Mouse (Mus musculus): ENCODE data around the gene Ccdc40. TPM values are rescaled to one million over a fixed set of nuclear protein-coding genes. Genes with fewer than 3 reads are reported as not detected.

Gene Ccdc40
- 11.0 and 12.5 TPM in 2 replicates for polyA plus RNA-seq (2014; fragmentation: Nextera tagmentation; extraction: Ambion mirVana)

DNA sequence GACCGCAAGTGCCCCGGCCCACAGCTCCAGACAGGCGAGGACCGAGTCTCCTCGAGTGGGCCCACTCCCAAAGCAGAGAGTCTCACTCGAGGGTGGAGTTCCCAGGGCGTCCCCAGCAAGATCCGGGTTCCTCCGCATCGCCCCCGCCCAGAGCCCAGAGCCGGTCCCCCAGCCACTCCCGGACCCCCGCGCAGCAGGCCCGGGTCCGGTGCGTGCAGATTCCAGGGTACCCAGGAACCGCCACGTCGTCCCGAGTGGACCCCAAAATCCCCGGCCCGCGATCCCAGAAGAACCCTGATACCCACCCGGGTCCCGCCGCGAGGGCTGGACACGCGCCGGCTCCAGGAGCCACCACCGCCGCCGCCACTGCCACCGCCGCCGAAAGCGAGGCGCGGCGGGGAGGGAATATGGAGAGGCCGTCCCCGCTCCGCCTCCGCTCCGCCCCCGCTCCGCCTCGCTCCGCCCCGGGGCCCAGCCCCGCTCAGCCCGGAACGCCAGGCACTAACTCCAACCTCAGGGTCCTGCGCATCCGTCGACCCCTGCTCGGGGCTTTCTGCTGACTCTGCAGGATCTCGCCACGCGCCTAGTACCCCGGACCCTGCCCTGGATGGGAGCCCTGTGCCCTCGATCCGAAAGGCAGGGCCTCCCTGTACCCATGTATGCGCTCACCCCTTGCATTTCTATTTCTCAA is at the start of gene Ccdc40, which contains the start of gene Tbc1d16:
Ccdc40 (plus strand) TSS at position 482 of the 691 bp plus-strand sequence.
Tbc1d16 (minus strand) TSS at position 409 of the 691 bp plus-strand sequence.
- Histone ChIP-seq H3K4me1 (ENCODE audit: control insufficient read depth, insufficient read depth, low read length) (peaks cover 43% of the 10 kb centered on the region), H3K27ac (ENCODE audit: low read depth, low read length) (peak within 1 kb of the TSS; percentile 74; the same call in 1 of the 2 replicates), H3K9me3 (replicated peaks; ENCODE audit: control insufficient read depth, low read length) (no peaks in the 10 kb centered on the region), H3K9ac (ENCODE audit: low read length) (peak within 1 kb of the TSS; percentile 91), H3K27me3 (replicated peaks; ENCODE audit: control insufficient read depth, insufficient read depth, low read length) (no peaks in the 10 kb centered on the region), H3K4me2 (ENCODE audit: low read length) (peak within 1 kb of the TSS; percentile 100), H3K36me3 (ENCODE audit: control insufficient read depth, insufficient read depth, low read length) (no peaks in the 10 kb centered on the region), H3K4me3 (ENCODE audit: low read depth, low read length) (peak within 1 kb of the TSS; percentile 70)
- ATAC-seq (peak; percentile 93), DNase-seq (ENCODE audit: low spot score) (peak; percentile 84)
- WGBS: under 1% methylated on average over 39 of the region's 66 CpGs

DNA sequence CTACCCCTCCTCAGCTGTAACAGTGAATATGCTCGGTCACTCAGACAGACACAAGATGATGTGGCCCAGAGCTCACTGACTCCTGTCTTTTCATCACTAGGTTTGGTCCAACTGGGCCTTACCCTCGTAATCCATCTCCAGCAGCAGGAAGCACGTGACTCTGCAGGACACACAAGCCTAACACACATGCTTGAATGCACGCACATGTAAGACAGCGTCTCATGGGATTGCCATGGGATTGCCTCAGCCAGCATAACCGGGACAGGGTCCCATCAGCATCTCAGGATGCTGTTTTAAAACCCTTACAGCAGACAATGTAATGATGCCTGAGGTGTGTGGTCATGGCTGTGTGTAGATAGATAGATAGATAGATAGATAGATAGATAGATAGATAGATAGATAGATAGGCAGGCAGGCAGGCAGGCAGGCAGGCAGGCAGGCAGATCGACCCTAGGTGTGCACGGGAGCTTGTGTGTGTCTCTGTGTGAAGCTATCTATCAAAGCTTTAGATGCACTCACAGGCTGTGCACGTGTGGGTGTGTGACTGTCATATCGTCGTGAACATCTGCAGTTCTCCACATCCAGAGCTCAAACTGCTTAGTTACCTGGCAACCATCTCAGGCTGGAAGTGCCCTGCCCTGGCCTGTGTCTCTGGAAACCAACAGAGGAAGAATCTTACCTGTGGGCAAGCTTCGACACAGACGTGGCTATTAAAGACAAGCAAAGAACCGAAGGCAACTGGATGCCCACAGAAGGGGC is 47.4 kb upstream of the Ccdc40 start:
- Histone ChIP-seq H3K4me1 (ENCODE audit: control insufficient read depth, insufficient read depth, low read length) (peaks cover 19% of the 10 kb centered on the region), H3K9ac (ENCODE audit: low read length) (no peak overlapping the region), H3K4me3 (ENCODE audit: low read depth, low read length) (no peak overlapping the region), H3K4me2 (ENCODE audit: low read length) (no peak overlapping the region), H3K36me3 (ENCODE audit: control insufficient read depth, insufficient read depth, low read length) (no peaks in the 10 kb centered on the region), H3K9me3 (replicated peaks; ENCODE audit: control insufficient read depth, low read length) (no peaks in the 10 kb centered on the region), H3K27ac (ENCODE audit: low read depth, low read length) (peak overlapping the region; percentile 2; the same call in 1 of the 2 replicates), H3K27me3 (replicated peaks; ENCODE audit: control insufficient read depth, insufficient read depth, low read length) (no peaks in the 10 kb centered on the region)
- whole genome bisulfite sequencing: 84% methylated on average over 14 of the region's 14 CpGs
- no peak for ATAC-seq
- DNase-seq (ENCODE audit: low spot score): no peak

DNA sequence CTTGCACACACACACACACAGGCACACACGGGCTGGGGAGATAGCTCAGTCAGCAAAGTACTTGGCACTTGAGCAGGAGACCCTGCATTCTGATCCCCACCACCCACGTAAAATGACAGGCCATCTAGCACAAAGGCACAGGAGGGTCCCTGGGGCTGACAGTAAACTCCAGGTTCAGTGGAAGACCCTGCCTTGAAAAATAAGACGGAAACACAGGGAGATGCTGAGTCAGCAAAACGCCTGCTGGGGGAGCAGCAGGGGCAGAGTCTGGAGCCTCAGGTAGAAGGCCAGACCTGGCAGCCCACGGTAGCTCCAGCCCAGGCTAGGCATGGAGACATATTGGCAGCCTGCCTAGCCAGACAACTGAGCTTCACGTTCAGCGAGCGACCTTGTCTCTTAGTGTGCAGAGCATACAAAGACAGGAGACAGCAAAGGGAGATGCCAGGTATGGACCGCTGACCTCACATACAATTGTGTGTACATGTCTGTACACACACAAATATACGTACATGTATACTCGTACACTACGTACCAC is 46.4 kb upstream of the Ccdc40 start:
- WGBS: 70% methylated on average over 12 of the region's 12 CpGs
- Histone ChIP-seq H3K9ac (ENCODE audit: low read length) (no peak overlapping the region), H3K9me3 (replicated peaks; ENCODE audit: control insufficient read depth, low read length) (no peaks in the 10 kb centered on the region), H3K4me3 (ENCODE audit: low read depth, low read length) (no peak overlapping the region), H3K4me1 (ENCODE audit: control insufficient read depth, insufficient read depth, low read length) (peaks cover 15% of the 10 kb centered on the region), H3K27me3 (replicated peaks; ENCODE audit: control insufficient read depth, insufficient read depth, low read length) (no peaks in the 10 kb centered on the region), H3K4me2 (ENCODE audit: low read length) (no peak overlapping the region), H3K27ac (ENCODE audit: low read depth, low read length) (0 out of 2 replicates have a peak overlapping the region, but pooled peaks have one; percentile 2), H3K36me3 (ENCODE audit: control insufficient read depth, insufficient read depth, low read length) (no peaks in the 10 kb centered on the region)
- DNase-seq (ENCODE audit: low spot score) (no peak), ATAC-seq (no peak)

- H3K36me3 ChIP-seq (ENCODE audit: control insufficient read depth, insufficient read depth, low read length): no peaks in the 10 kb centered on the region
- H3K4me1 ChIP-seq (ENCODE audit: control insufficient read depth, insufficient read depth, low read length): peaks cover 22% of the 10 kb centered on the region
- no peak for DNase-seq (ENCODE audit: low spot score)
- no peak overlapping the region for H3K9ac ChIP-seq (ENCODE audit: low read length)
- H3K4me3 ChIP-seq (ENCODE audit: low read depth, low read length): no peak overlapping the region
- no peaks in the 10 kb centered on the region for H3K27me3 ChIP-seq (replicated peaks; ENCODE audit: control insufficient read depth, insufficient read depth, low read length)
- 64% methylated on average over 15 of the region's 15 CpGs for WGBS
- ATAC-seq: no peak
- no peaks in the 10 kb centered on the region for H3K9me3 ChIP-seq (replicated peaks; ENCODE audit: control insufficient read depth, low read length)
- H3K27ac ChIP-seq (ENCODE audit: low read depth, low read length): no peak overlapping the region; the same call in 1 of the 2 replicates
- no peak overlapping the region for H3K4me2 ChIP-seq (ENCODE audit: low read length)
Observed at GRCm38 (mm10) chr11:119183684-119184310, 44.6 kb upstream of the Ccdc40 start.

DNA sequence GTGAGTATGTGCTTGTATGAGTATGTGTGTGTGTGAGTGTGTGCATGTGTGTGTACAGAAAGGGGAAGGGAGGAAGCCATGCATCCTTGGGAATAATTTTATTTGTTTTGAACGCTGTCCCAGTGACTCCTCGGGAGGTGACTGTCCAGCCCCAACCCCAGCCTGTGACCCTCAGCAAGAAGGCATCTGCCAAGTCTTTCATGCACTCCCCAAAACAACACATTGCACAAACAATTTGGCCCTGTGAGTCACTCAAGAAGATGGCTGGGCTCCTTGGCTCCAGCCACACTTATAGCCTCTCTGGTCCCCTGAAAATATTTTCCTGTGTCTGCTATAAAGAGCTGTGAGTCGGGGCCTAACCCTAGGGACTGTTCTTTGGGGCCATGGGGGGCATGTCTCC is 42.0 kb upstream of the Ccdc40 start:
- peaks cover 26% of the 10 kb centered on the region for H3K4me1 ChIP-seq (ENCODE audit: control insufficient read depth, insufficient read depth, low read length)
- H3K4me2 ChIP-seq (ENCODE audit: low read length): no peak overlapping the region
- WGBS: 86% methylated on average over 3 of the region's 3 CpGs
- no peak overlapping the region for H3K9ac ChIP-seq (ENCODE audit: low read length)
- ATAC-seq (no peak), DNase-seq (ENCODE audit: low spot score) (no peak)
- H3K27ac ChIP-seq (ENCODE audit: low read depth, low read length): no peak overlapping the region
- no peaks in the 10 kb centered on the region for H3K9me3 ChIP-seq (replicated peaks; ENCODE audit: control insufficient read depth, low read length)
- no peak overlapping the region for H3K4me3 ChIP-seq (ENCODE audit: low read depth, low read length)
- no peaks in the 10 kb centered on the region for H3K36me3 ChIP-seq (ENCODE audit: control insufficient read depth, insufficient read depth, low read length)
- no peaks in the 10 kb centered on the region for H3K27me3 ChIP-seq (replicated peaks; ENCODE audit: control insufficient read depth, insufficient read depth, low read length)

GRCm38 (mm10) chr11:119186989-119187799 is 41.2 kb upstream of the Ccdc40 start:
- no peaks in the 10 kb centered on the region for H3K9me3 ChIP-seq (replicated peaks; ENCODE audit: control insufficient read depth, low read length)
- WGBS: 46% methylated on average over 25 of the region's 25 CpGs
- ATAC-seq (peak; percentile 52), DNase-seq (ENCODE audit: low spot score) (peak; percentile 85)
- no peak overlapping the region for H3K27ac ChIP-seq (ENCODE audit: low read depth, low read length)
- H3K4me2 ChIP-seq (ENCODE audit: low read length): no peak overlapping the region
- H3K4me3 ChIP-seq (ENCODE audit: low read depth, low read length): no peak overlapping the region
- H3K4me1 ChIP-seq (ENCODE audit: control insufficient read depth, insufficient read depth, low read length): peaks cover 24% of the 10 kb centered on the region
- H3K27me3 ChIP-seq (replicated peaks; ENCODE audit: control insufficient read depth, insufficient read depth, low read length): no peaks in the 10 kb centered on the region
- H3K9ac ChIP-seq (ENCODE audit: low read length): no peak overlapping the region
- no peaks in the 10 kb centered on the region for H3K36me3 ChIP-seq (ENCODE audit: control insufficient read depth, insufficient read depth, low read length)

- 61% methylated on average over 10 of the region's 10 CpGs for WGBS
- H3K27ac ChIP-seq (ENCODE audit: low read depth, low read length): no peak overlapping the region
- no peaks in the 10 kb centered on the region for H3K27me3 ChIP-seq (replicated peaks; ENCODE audit: control insufficient read depth, insufficient read depth, low read length)
- no peak overlapping the region for H3K9ac ChIP-seq (ENCODE audit: low read length)
- DNase-seq (ENCODE audit: low spot score) (no peak), ATAC-seq (no peak)
- H3K4me1 ChIP-seq (ENCODE audit: control insufficient read depth, insufficient read depth, low read length): peaks cover 24% of the 10 kb centered on the region
- no peaks in the 10 kb centered on the region for H3K36me3 ChIP-seq (ENCODE audit: control insufficient read depth, insufficient read depth, low read length)
- H3K9me3 ChIP-seq (replicated peaks; ENCODE audit: control insufficient read depth, low read length): no peaks in the 10 kb centered on the region
- H3K4me3 ChIP-seq (ENCODE audit: low read depth, low read length): no peak overlapping the region
- no peak overlapping the region for H3K4me2 ChIP-seq (ENCODE audit: low read length)
Observed at GRCm38 (mm10) chr11:119187800-119188197, 40.6 kb upstream of the Ccdc40 start.

- 61% methylated on average over 6 of the region's 6 CpGs for WGBS
Observed at GRCm38 (mm10) chr11:119188389-119188788, 40.0 kb upstream of the Ccdc40 start.

More at GRCm38 (mm10) chr11:119188389-119188788, 40.0 kb upstream of the Ccdc40 start:
- no peaks in the 10 kb centered on the region for H3K27me3 ChIP-seq (replicated peaks; ENCODE audit: control insufficient read depth, insufficient read depth, low read length)
- no peak for ATAC-seq
- no peak overlapping the region for H3K9ac ChIP-seq (ENCODE audit: low read length)
- H3K36me3 ChIP-seq (ENCODE audit: control insufficient read depth, insufficient read depth, low read length): no peaks in the 10 kb centered on the region
- no peaks in the 10 kb centered on the region for H3K9me3 ChIP-seq (replicated peaks; ENCODE audit: control insufficient read depth, low read length)
- no peak overlapping the region for H3K4me3 ChIP-seq (ENCODE audit: low read depth, low read length)
- peaks cover 18% of the 10 kb centered on the region for H3K4me1 ChIP-seq (ENCODE audit: control insufficient read depth, insufficient read depth, low read length)
- no peak overlapping the region for H3K4me2 ChIP-seq (ENCODE audit: low read length)
- no peak overlapping the region for H3K27ac ChIP-seq (ENCODE audit: low read depth, low read length)
- DNase-seq (ENCODE audit: low spot score): no peak

Measured in forebrain, embryonic 14.5 days (tissue).